9 mouse cellular contexts compared by ENCODE assay signal in genomic region chr11:22347651-22348535, GRCm38 (mm10). TPM values are rescaled to one million over a fixed set of nuclear protein-coding genes. Genes with fewer than 3 reads are reported as not detected.
DNase-seq lines count a peak whose midpoint lies in the region; ATAC-seq and TF ChIP-seq lines count a peak whose summit lies in the region.
"Had no signal": no experiment of that assay in that cellular context is flagged by ENCODE, and none has a peak within 500 bp of the region (broad histone marks: within the 10 kb centered on the region; RNA-seq: fewer than 3 reads in every experiment).

No protein-coding gene starts in this region.

- H3K27me3 ChIP-seq in forebrain, postnatal 0 days (ENCODE audit: insufficient read depth, low read length): no peaks in the 10 kb centered on the region
- no peaks in the 10 kb centered on the region for H3K27me3 ChIP-seq in midbrain, embryonic 11.5 days (ENCODE audit: control insufficient read depth, insufficient read depth, low read length)
- H3K27me3 ChIP-seq: liver, embryonic 13.5 days had no signal

- WGBS in forebrain, postnatal 0 days: 9% methylated on average over 13 of the region's 13 CpGs
- 31% methylated on average over 13 of the region's 13 CpGs for WGBS in midbrain, embryonic 11.5 days

- TF ChIP-seq CTCF in forebrain, postnatal 0 days (IDR thresholded peaks at IDR 0.05; ENCODE audit: low read depth): no peak

- ATAC-seq in forebrain, postnatal 0 days: peak; percentile 68
- ATAC-seq in midbrain, embryonic 11.5 days (ENCODE audit: low FRiP score): peak; percentile 84

- H3K4me3 ChIP-seq in forebrain, postnatal 0 days (ENCODE audit: low read depth, low read length): no peak overlapping the region
- no peak overlapping the region for H3K4me3 ChIP-seq in midbrain, embryonic 11.5 days (ENCODE audit: low read depth, low read length)
- H3K4me3 ChIP-seq: liver, embryonic 13.5 days had no signal

- H3K4me2 ChIP-seq in forebrain, postnatal 0 days (ENCODE audit: low read depth): no peak overlapping the region
- no peak overlapping the region for H3K4me2 ChIP-seq in midbrain, embryonic 11.5 days
- H3K4me2 ChIP-seq: liver, embryonic 13.5 days had no signal

- DNase-seq in gastrocnemius, adult 18-20 months (ENCODE audit: low spot score): peak; percentile 12
- no peak for DNase-seq in gastrocnemius, postnatal 10 days
- DNase-seq in Muller cell, postnatal 12 days (ENCODE audit: inconsistent ontology term): peak; percentile 26
- DNase-seq in forebrain, postnatal 0 days: peak; percentile 39
- DNase-seq in midbrain, embryonic 11.5 days (ENCODE audit: low spot score, missing footprints): peak; percentile 93
- DNase-seq in cerebellum, adult 11-12 months: no peak
- DNase-seq in left cerebral cortex, adult 18-20 months (ENCODE audit: low spot score in 2 of 2): no peak
- DNase-seq in urinary bladder, adult 2 months (ENCODE audit: low spot score): no peak
- DNase-seq: liver, embryonic 13.5 days had no signal

- no peak overlapping the region for H3K9ac ChIP-seq in forebrain, postnatal 0 days
- peak overlapping the region; percentile 3; the same call in 1 of the 2 replicates for H3K9ac ChIP-seq in midbrain, embryonic 11.5 days (ENCODE audit: low read length)
- H3K9ac ChIP-seq: liver, embryonic 13.5 days had no signal

- no peaks in the 10 kb centered on the region for H3K36me3 ChIP-seq in forebrain, postnatal 0 days (ENCODE audit: insufficient read depth)
- H3K36me3 ChIP-seq in midbrain, embryonic 11.5 days (ENCODE audit: control insufficient read depth, insufficient read depth, low read length): no peaks in the 10 kb centered on the region
- H3K36me3 ChIP-seq: liver, embryonic 13.5 days had no signal

- H3K4me1 ChIP-seq in forebrain, postnatal 0 days (ENCODE audit: insufficient read depth): peaks cover 17% of the 10 kb centered on the region
- H3K4me1 ChIP-seq in midbrain, embryonic 11.5 days (ENCODE audit: control insufficient read depth, insufficient read depth, low read length): peaks cover 24% of the 10 kb centered on the region
- H3K4me1 ChIP-seq: liver, embryonic 13.5 days had no signal

- H3K9me3 ChIP-seq in forebrain, postnatal 0 days (ENCODE audit: low read length): no peaks in the 10 kb centered on the region
- no peaks in the 10 kb centered on the region for H3K9me3 ChIP-seq in midbrain, embryonic 11.5 days (ENCODE audit: control insufficient read depth, low read length)
- H3K9me3 ChIP-seq: liver, embryonic 13.5 days had no signal

- H3K27ac ChIP-seq in forebrain, postnatal 0 days (ENCODE audit: low read depth, low read length): peak overlapping the region; percentile 37
- H3K27ac ChIP-seq in midbrain, embryonic 11.5 days (ENCODE audit: low read depth, low read length): peak overlapping the region; percentile 78

RNA-seq across cellular contexts. Expression of gene Ehbp1, which starts 5.8 kb away (rescaled TPM):
- 10 to 100 TPM; 13.5 to 15.7 TPM for total RNA-seq in gastrocnemius, adult 18-20 months (2021)
- 10 to 100 TPM; 22.3 to 28.7 TPM for total RNA-seq in gastrocnemius, postnatal 10 days (2021)
- 42.7 and 45.6 TPM in 2 replicates for total RNA-seq in forebrain, postnatal 0 days (2014; rRNA removed)
- 8.1 and 12.0 TPM in 2 replicates for polyA plus RNA-seq in forebrain, postnatal 0 days (2015; fragmentation: Nextera tagmentation; extraction: Ambion mirVana)
- polyA plus RNA-seq in midbrain, embryonic 11.5 days (2014; fragmentation: Nextera tagmentation; extraction: Ambion mirVana): 16.7 and 17.1 TPM in 2 replicates
- 10 to 100 TPM; 50.0 to 55.6 TPM for total RNA-seq in left cerebral cortex, adult 18-20 months (2021)
- polyA plus RNA-seq in urinary bladder, adult 2 months (2012; rRNA removed): 22.2 and 24.0 TPM in 2 replicates

Comparison
In these comparisons a context has a peak if more than half of its experiments do, and no peak if none do; other contexts are left out.
1. DNase-seq: peak in gastrocnemius, adult 18-20 months (single experiment), Muller cell, postnatal 12 days (single experiment), forebrain, postnatal 0 days (single experiment) and midbrain, embryonic 11.5 days (single experiment); none in gastrocnemius, postnatal 10 days (single experiment), cerebellum, adult 11-12 months (single experiment), left cerebral cortex, adult 18-20 months (0 of 2) and urinary bladder, adult 2 months (single experiment).